Mouse (Mus musculus) monocyte, adult 5-6 weeks (primary cell): ENCODE measurements around the gene Dpm2. TPM values are rescaled to one million over a fixed set of nuclear protein-coding genes. Genes with fewer than 3 reads are reported as not detected.
A peak's percentile ranks its signal among the peaks of the same experiment; 100 is the strongest.

Experiments used
- ATAC-seq: fragments of 153-309, 156-312 bp; replicated peaks from 2 replicates; pipeline ENCODE4 v1.8.0; 2017; ENCODE audit warnings: mild to moderate bottlenecking; ENCODE audit not compliant: low TSS enrichment, insufficient number of reproducible peaks, severe bottlenecking, poor library complexity, low FRiP score
- total RNA-seq: library from RNA; stranded (forward); fragments of 200-1000, 200-491, 200-594 nt; gene quantifications from 3 replicates; pipeline ENCODE4 v1.2.3, GENCODE M21; 2017

The Dpm2 gene
- total RNA-seq: 17.1 to 48.6 TPM (median 38.2 TPM) in 3 replicates

DNA sequence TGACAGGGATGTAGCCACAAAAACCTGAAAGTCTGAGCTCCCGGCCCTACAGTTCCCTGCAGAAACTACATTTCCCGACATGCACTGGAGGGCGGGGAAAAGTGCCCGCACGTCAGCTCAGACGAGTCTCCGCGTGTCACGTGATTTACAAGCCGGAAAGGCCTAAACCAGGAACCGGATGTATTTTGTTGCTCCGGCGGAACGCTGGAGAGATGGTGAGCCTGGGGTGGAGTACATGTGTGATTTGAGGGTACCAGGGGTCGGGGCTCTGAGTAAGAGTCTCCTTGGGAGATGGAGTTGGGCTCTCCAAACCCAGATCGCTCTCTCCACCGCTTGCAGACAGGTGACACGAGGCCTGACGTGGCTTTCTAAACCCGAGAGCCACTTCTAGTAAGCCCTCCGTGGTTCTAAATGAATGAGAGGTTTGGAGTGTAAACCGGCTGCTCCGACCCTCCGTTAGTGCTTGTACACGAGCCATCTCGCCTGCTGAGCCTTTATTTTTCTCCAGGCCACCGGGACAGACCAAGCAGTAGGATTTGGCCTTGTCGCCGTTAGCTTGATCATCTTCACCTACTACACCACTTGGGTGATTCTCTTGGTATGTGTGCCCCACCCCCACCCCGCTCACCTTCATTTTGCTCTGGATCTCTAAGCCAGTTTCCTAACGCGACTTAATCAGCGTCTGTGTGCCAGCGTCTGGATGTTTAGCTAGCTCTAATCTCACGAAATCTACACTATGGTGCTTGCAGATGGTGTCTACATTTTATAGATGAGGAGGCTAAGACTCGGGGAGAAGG is at the start of gene Dpm2:
Gene Dpm2 (plus strand): TSS at position 161 of the 797 bp plus-strand sequence.
- ATAC-seq: peak; percentile 88

DNA sequence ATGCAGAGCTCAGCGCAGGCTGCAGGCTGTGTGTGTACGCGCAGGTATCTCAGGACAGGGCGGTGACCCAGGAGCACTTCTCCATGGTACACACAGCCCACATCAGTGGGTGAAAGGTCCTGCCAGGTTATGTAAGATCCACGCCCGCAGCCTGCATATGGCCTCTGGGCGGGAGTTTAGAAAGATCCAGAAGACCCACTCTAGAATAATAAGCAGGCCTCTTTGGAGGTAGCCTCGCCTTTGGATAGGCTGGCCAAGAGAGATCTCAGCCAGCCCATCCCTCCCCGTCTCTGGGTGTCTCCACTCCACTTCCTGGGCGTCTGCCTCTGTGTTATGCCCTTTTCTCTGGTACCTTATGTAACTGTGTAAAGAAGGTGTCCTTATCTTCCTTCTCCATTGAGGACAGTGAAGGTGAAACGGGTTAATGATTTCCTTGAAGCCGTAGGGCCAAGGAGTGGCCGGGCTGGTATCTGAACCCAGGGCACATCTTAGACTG is 46.1 kb upstream of the Dpm2 start:
- no peak for ATAC-seq

DNA sequence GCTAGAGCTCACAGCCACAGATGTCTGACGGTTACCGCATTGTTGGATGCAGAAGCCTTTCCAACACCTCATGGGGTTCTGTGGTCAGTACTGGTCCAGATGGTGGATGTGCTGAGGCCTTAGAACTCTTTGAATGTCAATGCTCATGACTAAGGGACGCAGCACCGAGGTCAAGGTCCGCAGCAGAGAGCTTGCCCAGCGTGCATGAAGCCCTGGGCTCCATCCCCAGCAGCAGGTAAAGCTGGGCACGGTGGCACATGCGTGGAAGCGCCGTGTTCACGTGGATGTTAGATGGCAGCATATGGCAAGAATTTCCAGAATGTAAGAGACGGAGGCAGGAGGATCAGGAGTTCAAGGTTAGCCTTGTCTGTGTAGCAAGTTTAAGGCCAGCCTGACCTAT is 44.8 kb upstream of the Dpm2 start:
- no peak for ATAC-seq

DNA sequence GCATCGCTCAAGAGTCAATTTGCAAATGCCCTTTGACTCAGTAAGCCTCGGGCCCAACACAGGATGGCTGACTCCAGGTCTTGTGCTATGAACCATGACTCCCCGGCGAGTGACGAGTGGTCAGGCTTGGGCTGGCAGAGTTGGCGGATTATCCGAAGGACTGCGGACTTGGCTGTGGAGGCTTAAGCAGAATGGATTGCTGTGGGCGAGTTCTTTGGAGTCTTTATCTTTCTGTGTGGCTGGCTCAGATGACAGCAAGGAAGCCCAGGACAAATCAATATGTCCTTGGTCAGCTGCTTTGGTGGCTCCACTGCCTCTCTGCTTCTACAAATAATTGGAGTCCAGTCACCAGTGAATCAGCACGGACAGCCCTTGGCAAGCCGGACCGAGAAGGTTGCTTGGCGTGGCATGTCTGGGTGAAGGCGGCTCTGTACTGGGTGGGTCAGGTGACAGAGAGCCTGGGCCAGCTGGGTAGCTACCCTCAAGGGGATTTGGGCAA is 43.1 kb upstream of the Dpm2 start:
- no peak for ATAC-seq

DNA sequence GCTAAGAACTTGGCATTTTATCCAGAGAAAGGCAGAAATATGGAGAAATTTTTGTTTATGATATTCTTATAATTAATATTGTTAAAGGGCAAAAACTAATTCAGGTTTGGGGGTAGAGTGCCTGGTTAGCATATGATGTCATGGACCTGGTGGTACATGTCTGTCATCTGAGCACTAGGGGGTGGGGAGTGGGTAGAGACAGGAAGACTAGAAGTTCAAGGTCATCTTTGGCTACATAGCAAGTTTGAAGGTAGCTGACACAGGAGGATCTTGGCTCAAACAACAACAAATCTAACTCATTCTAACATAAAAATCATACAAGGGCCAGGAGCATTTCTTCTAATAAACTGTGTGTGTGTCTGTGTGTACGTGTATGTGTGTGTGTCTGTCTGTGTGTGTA is 42.3 kb upstream of the Dpm2 start:
- ATAC-seq: no peak

DNA sequence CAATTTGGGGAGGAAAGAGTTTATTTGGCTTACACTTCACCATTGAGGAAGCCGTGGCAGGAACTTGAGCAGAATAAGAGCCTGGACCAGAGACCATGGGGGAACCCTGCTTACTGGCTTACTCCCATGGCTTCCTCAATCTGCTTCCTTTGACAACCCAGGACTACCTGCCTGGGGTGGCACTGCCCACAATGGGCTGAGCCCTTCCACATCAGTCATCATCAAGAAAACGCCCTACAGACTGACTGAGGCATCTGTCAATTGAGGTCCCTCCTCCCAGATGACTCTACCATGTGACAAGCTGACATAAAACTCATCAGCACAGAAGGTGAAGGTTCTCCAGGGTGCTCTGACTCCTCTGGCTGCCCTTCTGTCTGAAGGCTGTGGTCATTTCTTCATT is 40.2 kb upstream of the Dpm2 start:
- ATAC-seq: peak; percentile 45; the same call in 1 of the 2 replicates

DNA sequence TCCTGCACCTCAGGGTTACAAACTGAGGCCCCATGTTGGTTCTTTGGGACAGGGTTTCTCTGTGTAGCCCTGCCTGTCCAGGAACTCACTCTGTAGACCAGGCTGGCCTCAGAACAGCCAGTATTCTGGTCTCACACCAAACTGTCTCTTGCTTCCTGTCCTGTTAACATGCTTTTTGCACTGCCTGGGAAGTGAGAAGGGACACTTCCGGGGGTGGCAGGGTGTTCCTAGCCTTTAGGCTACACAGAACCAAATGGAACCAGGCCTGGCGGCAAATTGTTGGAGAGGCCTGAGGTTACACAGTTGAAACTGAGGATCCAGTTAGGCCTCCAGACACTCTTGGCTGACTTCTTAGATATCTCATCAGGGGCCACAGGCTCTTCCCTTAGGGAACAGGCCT is 37.5 kb upstream of the Dpm2 start:
- ATAC-seq: no peak

DNA sequence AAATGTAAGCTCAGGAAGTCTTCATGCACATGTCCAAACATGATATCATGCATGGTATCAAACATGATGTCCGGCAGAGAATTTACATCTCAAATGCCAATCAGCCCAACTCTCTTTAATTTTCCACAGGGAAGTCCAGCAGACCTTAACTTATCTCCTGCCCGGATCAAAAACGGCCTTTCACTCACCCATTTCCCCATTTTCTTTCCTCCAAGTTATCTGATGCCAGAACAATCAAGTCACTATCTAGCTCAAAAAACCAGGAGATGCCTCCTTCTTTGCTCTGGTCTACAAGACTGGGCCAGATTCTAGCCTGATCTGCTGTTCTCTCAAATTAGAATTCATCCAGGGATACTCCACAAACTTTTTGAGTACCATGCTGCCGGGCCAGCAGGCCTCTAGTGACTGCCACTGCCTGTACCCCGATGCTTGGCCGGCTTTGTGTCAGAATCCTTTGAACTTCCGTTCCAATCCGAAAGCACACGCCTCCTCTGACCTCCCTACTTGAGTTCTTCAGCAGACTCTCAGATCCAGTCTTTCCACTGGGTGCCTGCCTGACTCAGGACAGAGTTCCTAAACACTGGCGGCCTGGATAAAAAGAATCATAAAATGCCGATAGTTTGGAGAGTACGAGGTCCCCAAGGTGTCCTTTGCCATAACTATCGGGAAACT is 36.5 kb upstream of the Dpm2 start:
- no peak for ATAC-seq

DNA sequence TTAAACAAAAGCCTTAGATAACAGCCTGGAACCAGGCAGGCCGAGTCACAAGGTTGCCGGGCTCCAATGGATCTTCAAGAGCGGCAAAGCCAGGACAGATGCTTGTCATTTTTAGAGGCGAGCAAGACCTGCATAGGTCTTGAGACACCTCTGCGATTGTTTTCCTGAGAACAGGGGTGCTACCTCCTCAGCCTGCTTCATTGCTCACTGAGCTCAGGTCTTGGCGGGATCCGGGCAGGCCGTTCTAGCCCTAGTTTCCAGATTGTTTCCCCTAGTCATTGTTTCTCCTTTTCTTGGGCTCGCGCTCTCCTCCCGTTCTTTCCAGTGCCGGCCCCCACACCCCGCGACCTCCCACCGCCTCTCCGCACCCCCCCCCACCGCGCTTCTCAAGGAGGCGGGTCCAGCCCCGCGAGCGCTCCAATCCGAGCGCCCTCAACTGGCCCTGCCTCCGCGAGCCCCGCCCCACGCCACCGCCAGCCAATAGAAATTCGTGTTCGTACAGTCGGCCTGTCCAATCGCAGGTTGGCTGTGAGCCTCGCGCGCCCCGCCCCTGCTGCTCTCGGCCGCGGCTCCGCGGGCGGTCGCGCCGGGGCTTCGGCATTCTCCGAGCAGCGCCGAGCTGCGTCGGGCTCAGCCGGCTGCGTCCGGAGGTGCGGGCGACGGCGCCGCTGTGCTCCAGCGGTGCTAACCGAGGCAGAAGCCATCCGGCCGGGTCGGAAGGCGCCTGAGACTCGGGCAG is 35.8 kb upstream of the Dpm2 start, which contains the start of gene Fam102a:
Gene Fam102a (plus strand): TSS at position 600 of the 739 bp plus-strand sequence.
- peak; percentile 88 for ATAC-seq

DNA sequence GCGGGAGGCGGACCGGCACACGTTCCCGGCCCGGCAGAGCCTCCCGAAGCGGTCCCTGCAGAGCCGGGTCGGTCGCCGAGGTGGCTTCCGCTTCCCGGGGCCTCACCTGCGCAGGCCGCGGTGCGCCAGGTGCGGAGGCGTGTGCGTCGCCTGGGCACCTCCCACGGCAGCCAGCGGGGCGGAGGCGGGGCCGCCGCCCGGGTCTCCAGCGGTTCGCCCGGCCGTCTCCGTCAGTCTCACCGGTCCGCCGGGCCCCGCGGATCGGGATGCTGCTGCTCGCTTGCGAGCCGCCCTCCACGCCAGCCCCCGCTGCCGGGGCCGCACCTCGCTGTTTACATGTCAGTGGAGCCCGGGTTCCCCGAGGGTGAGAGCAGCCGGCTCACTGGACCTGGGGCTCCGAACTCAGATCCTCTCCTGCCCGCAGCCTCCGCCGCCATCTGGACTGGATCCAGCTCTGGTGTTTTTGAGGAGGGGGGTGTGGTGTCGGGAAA is 35.1 kb upstream of the Dpm2 start:
- ATAC-seq: no peak

DNA sequence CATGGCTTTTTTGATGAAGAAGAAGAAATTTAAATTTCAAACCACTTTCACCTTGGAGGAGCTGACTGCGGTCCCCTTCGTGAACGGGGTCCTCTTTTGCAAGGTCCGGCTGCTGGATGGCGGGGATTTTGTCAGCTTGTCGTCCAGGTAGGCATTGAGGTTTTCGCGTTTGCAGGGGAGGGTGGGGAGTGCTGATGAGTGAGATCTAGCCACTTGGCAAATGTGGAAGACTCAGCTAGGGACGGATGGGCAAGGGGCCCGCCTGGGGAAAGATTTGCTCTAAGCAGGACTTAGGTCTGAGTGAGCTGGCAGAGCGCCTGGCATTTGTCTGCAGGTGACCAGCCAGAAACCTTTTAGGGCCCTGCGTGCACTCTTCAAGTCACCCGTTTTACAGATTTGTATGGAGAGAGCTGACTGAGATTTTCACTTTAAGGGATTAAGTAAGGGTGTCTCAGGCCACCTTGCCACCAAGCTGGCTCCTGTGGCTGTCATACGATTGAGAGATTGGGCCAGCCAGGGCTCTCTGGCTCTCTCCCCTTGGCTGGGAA is 34.5 kb upstream of the Dpm2 start:
- no peak for ATAC-seq

DNA sequence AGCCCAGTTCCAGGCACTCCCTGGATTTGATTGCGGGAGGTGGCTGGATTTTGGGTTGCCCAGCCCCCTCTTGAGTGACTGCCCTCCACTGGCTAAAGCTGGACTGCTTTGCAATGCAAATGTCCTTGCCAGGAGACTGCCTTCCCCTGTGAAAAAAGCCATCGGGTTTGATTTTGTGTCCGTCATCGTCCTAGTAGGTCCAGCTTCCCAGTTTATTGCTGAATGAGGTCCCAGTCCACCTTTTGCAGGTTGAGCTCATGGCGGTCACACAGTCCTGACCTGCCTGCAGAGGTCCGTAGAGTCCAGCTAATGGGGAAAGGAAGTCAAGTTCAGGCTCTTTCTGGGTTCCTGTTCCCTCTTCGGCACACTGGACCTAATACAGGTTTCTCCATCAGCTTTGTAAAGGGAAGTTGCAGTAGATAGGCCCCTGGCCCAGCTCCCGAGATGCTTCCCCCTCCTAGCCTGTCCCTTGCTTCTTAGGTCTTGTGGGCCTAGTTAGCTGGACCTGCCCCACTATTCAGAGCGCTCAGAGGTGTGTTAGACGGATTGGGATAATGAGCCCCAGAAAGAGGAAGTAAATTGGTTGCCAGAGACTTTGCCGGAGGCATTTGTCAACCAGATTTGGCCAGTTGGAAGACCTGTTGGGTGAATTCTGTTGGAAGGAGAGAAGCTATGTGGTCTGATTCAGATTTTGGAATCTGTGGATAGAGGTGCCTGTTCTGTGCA is 33.9 kb upstream of the Dpm2 start:
- ATAC-seq: peak; percentile 54

DNA sequence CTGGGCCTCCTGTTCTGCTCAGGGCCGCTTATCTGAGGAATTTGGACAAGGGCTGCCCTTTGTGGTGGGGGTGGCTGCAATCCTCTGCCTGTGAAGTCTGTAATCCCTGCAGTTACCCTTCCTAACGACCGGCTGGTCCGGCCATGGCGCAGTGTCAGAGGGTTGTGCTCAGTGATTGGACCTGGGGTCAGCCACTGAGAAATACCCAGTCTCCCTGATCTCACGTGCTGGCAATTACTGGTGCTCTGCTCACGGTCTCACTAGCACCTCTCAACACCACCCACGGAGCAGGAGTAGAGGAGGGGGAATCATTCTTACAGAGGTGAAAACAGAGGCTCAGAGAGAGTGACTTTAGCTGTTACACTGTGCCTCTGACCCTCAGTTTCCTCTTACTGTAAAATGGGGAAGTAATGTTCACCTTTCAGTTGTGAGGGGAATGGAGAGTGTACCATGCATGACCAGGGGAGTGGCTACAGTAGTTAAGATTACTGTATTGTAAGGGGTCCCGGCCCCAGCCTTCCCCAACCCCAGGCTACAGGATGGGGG is 33.2 kb upstream of the Dpm2 start:
- ATAC-seq: no peak

DNA sequence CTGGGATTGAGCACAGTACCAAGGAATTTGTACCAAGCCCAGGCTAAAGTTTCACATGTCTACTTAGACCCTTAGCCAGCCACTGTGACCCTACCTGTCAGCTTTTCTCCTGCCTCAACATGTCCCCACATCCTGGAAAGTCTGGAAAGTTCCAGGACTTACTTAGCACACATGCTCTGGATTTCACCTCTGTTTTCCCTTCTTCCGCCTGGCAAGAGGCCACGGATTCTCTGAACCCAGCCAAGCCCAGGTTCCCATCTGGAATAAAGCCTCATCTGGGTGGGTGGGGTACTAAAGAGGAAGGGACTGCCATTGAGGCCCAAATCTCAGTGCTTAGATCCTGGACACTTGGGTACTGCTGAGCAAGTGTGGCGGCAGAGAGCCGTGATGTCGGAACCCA is 32.7 kb upstream of the Dpm2 start:
- ATAC-seq: no peak

DNA sequence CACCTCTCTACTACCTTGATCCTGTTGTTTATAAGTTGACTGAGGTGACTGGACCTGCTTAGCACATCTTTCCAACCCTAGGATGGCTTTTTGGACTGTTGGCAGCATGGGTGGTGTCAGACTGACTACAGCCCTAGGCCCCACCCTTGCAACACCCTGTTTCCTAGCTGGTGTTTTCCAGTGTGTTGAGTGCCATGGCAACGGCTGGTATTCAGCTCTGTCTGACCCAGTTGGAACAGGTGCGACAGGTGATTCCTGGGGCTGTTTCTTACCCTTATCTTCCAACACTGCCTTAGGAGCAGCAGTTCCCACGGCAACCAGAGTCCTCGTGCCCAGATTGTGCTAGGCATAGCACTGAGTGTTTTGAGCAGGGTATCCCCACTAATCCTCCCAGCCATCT is 32.2 kb upstream of the Dpm2 start:
- ATAC-seq: no peak

DNA sequence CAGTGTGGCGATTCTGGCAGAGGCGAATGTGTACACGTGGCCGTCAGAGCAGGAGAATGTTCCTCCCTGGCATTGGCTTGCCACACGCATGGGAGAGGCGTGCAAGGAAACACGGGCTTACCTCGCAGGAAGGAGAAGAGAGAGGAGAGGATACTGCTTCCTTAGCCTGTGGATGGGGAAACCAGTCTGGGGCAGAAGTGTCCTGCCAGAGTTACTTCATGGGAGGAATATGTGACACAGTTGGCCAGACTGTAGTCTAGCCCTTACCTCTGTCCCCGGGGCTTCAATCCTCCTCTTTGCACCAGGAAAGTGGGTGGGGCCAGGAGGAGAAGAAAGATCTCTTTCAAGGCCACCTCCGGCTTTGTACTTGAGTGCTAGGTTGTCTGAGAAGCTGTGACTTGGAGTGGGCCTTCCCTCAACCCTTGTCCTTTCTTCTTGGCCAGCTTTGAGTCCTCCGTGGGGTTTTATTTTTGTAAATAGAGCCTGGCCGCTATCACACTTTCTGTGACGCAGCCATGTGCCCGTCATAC is 31.1 kb upstream of the Dpm2 start:
- ATAC-seq: no peak

DNA sequence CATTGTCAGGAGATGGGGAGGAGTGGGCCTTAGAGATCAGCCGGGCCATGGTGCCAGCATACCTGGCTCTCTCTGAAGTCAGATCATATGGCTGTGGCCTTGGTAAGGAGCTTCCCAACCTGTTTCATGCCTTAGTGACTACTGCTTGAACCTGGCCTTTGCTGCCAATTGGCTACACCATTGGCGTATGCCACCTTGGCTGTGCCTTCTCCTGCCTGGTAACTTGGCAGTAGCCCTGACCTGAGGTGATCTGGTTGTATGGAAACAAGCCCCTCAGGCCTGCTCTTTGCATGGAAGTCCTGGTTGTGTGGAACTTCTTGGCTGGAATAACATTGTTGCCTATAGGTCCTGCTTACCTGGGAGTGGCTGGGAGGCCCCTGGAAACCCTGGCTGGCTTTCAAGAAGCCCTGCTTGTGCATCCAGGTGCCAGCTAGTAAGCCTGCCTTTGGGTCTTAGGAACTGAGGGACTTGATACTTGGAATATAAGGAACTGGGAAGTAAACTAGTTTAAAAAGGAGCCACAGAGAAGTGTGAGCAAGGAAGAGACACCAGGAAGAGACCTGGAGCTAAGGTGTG is 29.2 kb upstream of the Dpm2 start:
- ATAC-seq: no peak
